Mouse (Mus musculus) myocyte (in vitro differentiated cells): ENCODE results near the gene Rabl6.

Experiments
- E2F4 ChIP-seq: IDR thresholded peaks from one replicate; pipeline ENCODE4 v1.6.1; 2011; ENCODE audit warnings: mild to moderate bottlenecking, control low read depth, moderate library complexity; ENCODE audit not compliant: insufficient read depth
- MAX ChIP-seq: IDR thresholded peaks from one replicate; pipeline ENCODE4 v1.6.1; 2011; ENCODE audit warnings: low read depth, mild to moderate bottlenecking, control low read depth
- POLR2A ChIP-seq: IDR thresholded peaks from one replicate; pipeline ENCODE4 v1.6.1; 2011; ENCODE audit warnings: low read depth, mild to moderate bottlenecking, control low read depth, moderate library complexity; ENCODE audit not compliant: insufficient read length

DNA sequence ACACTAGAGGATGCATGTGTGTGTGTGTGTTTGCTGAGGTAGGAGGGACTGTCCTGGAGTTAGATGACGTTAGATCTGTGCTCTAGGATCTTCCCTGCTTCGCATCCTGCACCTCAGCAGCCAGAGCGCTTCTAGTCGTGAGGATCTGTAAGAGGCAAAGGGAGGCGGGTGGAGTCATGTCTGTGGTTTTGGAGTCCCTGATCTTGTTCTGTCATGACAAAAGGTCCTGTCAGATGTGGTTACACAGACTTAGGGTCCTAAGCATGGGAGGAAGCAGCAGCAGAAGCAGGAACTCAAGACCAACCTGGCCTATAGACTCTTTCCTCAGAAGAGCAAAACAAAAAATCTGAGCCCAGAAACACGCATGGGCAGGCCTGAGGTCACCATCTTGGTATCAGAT lies 12.1 kb upstream of the Rabl6 start:
- TF ChIP-seq POLR2A (no peak), MAX (no peak), E2F4 (no peak)
